Mouse (Mus musculus): ENCODE measurements around the gene Galnt9.

Galnt9 gene

GRCm38 (mm10) chr5:110638306-110639074, 94.3 kb downstream of the Galnt9 start:
- DNase-seq: no peak

GRCm38 (mm10) chr5:110639459-110639858, 95.3 kb downstream of the Galnt9 start:
- peak; percentile 80 for DNase-seq

GRCm38 (mm10) chr5:110646377-110646776, 102.2 kb downstream of the Galnt9 start:
- DNase-seq: no peak

- DNase-seq: peak; percentile 99
Measured at GRCm38 (mm10) chr5:110652719-110653648, 108.8 kb downstream of the Galnt9 start, which contains the start of the genes Noc4l and Ddx51. Gene Noc4l (minus strand): TSS chr5:110653417. Gene Ddx51 (plus strand): TSS chr5:110653451.

GRCm38 (mm10) chr5:110653686-110654085, 109.5 kb downstream of the Galnt9 start:
- no peak for DNase-seq

GRCm38 (mm10) chr5:110659682-110660081, 115.5 kb downstream of the Galnt9 start:
- DNase-seq: no peak

GRCm38 (mm10) chr5:110664041-110664440, 119.9 kb downstream of the Galnt9 start:
- DNase-seq: no peak

GRCm38 (mm10) chr5:110664750-110665269, 120.7 kb downstream of the Galnt9 start:
- no peak for DNase-seq

- DNase-seq: no peak
Measured at GRCm38 (mm10) chr5:110665486-110666121, 121.4 kb downstream of the Galnt9 start.
